Mouse (Mus musculus) neural tube, embryonic 11.5 days (tissue): ENCODE results near the gene Mroh9. TPM values are rescaled to one million over a fixed set of nuclear protein-coding genes. Genes with fewer than 3 reads are reported as not detected.

Experiments
- ATAC-seq: fragments of 200-750 bp; cut with Nextera tagmentation; 2 replicates; pipeline ENCODE4 v1.8.0; 2017; ENCODE audit warnings: moderate number of reproducible peaks, mild to moderate bottlenecking, moderate TSS enrichment, moderate library complexity; ENCODE audit not compliant: insufficient read depth, low FRiP score, low TSS enrichment
- DNase-seq: peaks from one replicate; pipeline ENCODE4 v3.0.0-alpha.2; 2015; ENCODE audit warnings: low spot score
- H3K27ac ChIP-seq: fragments of 300-500 bp; sonication (generic); 2 replicates; pipeline ENCODE4 v1.5.1; 2014; ENCODE audit warnings: low read depth, mild to moderate bottlenecking, low read length
- H3K27me3 ChIP-seq: fragments of 300-500 bp; sonication (generic); 2 replicates; pipeline ENCODE4 v1.6.1; 2014; ENCODE audit warnings: mild to moderate bottlenecking, low read length, mixed read lengths; ENCODE audit not compliant: control insufficient read depth, insufficient read depth
- H3K36me3 ChIP-seq: fragments of 300-500 bp; sonication (generic); 2 replicates; pipeline ENCODE4 v1.6.1; 2014; ENCODE audit warnings: mild to moderate bottlenecking, low read length, moderate library complexity, mixed read lengths; ENCODE audit not compliant: control insufficient read depth, insufficient read depth
- H3K4me1 ChIP-seq: fragments of 300-500 bp; sonication (generic); 2 replicates; pipeline ENCODE4 v1.6.1; 2014; ENCODE audit warnings: low read length, mixed read lengths; ENCODE audit not compliant: control insufficient read depth, insufficient read depth
- H3K4me2 ChIP-seq: fragments of 300-500 bp; sonication (generic); 2 replicates; pipeline ENCODE4 v1.6.1; 2014; ENCODE audit warnings: low read depth, mild to moderate bottlenecking, moderate library complexity
- H3K4me3 ChIP-seq: fragments of 300-500 bp; sonication (generic); 2 replicates; pipeline ENCODE4 v1.5.1; 2014; ENCODE audit warnings: low read depth, low read length
- H3K9ac ChIP-seq: fragments of 300-500 bp; sonication (generic); 2 replicates; pipeline ENCODE4 v1.6.1; 2014; ENCODE audit warnings: mild to moderate bottlenecking, low read length
- H3K9me3 ChIP-seq: fragments of 300-500 bp; sonication (generic); 2 replicates; pipeline ENCODE4 v1.6.1; 2016; ENCODE audit warnings: low read length; ENCODE audit not compliant: control insufficient read depth
- WGBS: fragments of 180-500 bp; shearing (Covaris S2); extraction: QIAGEN DNeasy Blood & Tissue Kit; methylation state at CpG from one replicate; pipeline ENCODE4 v1.1.7; 2014; 5-methylcytosine and 5-hydroxymethylcytosine counted together
- polyA plus RNA-seq: library from polyadenylated mRNA; unstranded; fragments of >200 nt; fragmentation: Nextera tagmentation; extraction: Ambion mirVana; gene quantifications from 2 replicates; pipeline ENCODE4 v1.2.1, GENCODE M21; 2014

Gene Mroh9
- not detected in 2 replicates for polyA plus RNA-seq

- Histone ChIP-seq H3K4me3 (no peak within 1 kb of the TSS), H3K4me2 (no peak within 1 kb of the TSS), H3K36me3 (no peaks in the 10 kb centered on the region), H3K9ac (no peak within 1 kb of the TSS), H3K9me3 (no peaks in the 10 kb centered on the region), H3K27ac (no peak within 1 kb of the TSS), H3K4me1 (no peaks in the 10 kb centered on the region), H3K27me3 (no peaks in the 10 kb centered on the region)
- no peak for DNase-seq
- no peak for ATAC-seq
- 89% methylated on average over 2 of the region's 2 CpGs for WGBS
Observed at GRCm38 (mm10) chr1:163085570-163085969, at the start of gene Mroh9. Mroh9 (minus strand) TSS chr1:163085670.

GRCm38 (mm10) chr1:163129976-163130375 lies 44.5 kb upstream of the Mroh9 start:
- H3K4me3 ChIP-seq = no peak overlapping the region
- no peaks in the 10 kb centered on the region for H3K9me3 ChIP-seq
- H3K4me2 ChIP-seq = no peak overlapping the region
- no peaks in the 10 kb centered on the region for H3K4me1 ChIP-seq
- ATAC-seq = no peak
- H3K36me3 ChIP-seq = no peaks in the 10 kb centered on the region
- DNase-seq = no peak
- no peak overlapping the region for H3K9ac ChIP-seq
- no peak overlapping the region for H3K27ac ChIP-seq
- 87% methylated on average over 3 of the region's 3 CpGs for WGBS
- no peaks in the 10 kb centered on the region for H3K27me3 ChIP-seq

GRCm38 (mm10) chr1:163129129-163129900 lies 43.8 kb upstream of the Mroh9 start:
- Histone ChIP-seq H3K4me3 (no peak overlapping the region), H3K9me3 (no peaks in the 10 kb centered on the region), H3K27me3 (no peaks in the 10 kb centered on the region), H3K4me1 (no peaks in the 10 kb centered on the region), H3K36me3 (no peaks in the 10 kb centered on the region), H3K4me2 (no peak overlapping the region), H3K9ac (no peak overlapping the region), H3K27ac (no peak overlapping the region)
- no peak for DNase-seq
- WGBS = 83% methylated on average over 9 of the region's 9 CpGs
- no peak for ATAC-seq

GRCm38 (mm10) chr1:163126175-163126881 lies 40.9 kb upstream of the Mroh9 start:
- ATAC-seq (no peak), DNase-seq (no peak)
- H3K36me3 ChIP-seq = no peaks in the 10 kb centered on the region
- no peak overlapping the region for H3K27ac ChIP-seq
- H3K27me3 ChIP-seq = no peaks in the 10 kb centered on the region
- no peak overlapping the region for H3K4me2 ChIP-seq
- H3K9ac ChIP-seq = no peak overlapping the region
- H3K9me3 ChIP-seq = no peaks in the 10 kb centered on the region
- H3K4me1 ChIP-seq = no peaks in the 10 kb centered on the region
- H3K4me3 ChIP-seq = no peak overlapping the region
- WGBS = 86% methylated on average over 7 of the region's 7 CpGs

- 97% methylated on average over 1 of the region's 1 CpGs for WGBS
- H3K4me2 ChIP-seq = no peak overlapping the region
- H3K9me3 ChIP-seq = no peaks in the 10 kb centered on the region
- DNase-seq (no peak), ATAC-seq (no peak)
- H3K27me3 ChIP-seq = no peaks in the 10 kb centered on the region
- H3K4me1 ChIP-seq = no peaks in the 10 kb centered on the region
- no peak overlapping the region for H3K4me3 ChIP-seq
- no peak overlapping the region for H3K9ac ChIP-seq
- no peaks in the 10 kb centered on the region for H3K36me3 ChIP-seq
- no peak overlapping the region for H3K27ac ChIP-seq
Observed at GRCm38 (mm10) chr1:163122414-163122813, 36.9 kb upstream of the Mroh9 start.

GRCm38 (mm10) chr1:163113461-163114174 lies 28.1 kb upstream of the Mroh9 start:
- no peaks in the 10 kb centered on the region for H3K36me3 ChIP-seq
- H3K27ac ChIP-seq = no peak overlapping the region
- DNase-seq = no peak
- no peak overlapping the region for H3K4me3 ChIP-seq
- no peak overlapping the region for H3K4me2 ChIP-seq
- no peaks in the 10 kb centered on the region for H3K4me1 ChIP-seq
- H3K9me3 ChIP-seq = no peaks in the 10 kb centered on the region
- ATAC-seq = no peak
- H3K27me3 ChIP-seq = no peaks in the 10 kb centered on the region
- 77% methylated on average over 8 of the region's 8 CpGs for WGBS
- H3K9ac ChIP-seq = no peak overlapping the region

GRCm38 (mm10) chr1:163112482-163113164 lies 27.2 kb upstream of the Mroh9 start:
- ATAC-seq = no peak

GRCm38 (mm10) chr1:163104960-163105359 lies 19.5 kb upstream of the Mroh9 start:
- H3K4me3 ChIP-seq = no peak overlapping the region
- no peak overlapping the region for H3K27ac ChIP-seq
- H3K4me1 ChIP-seq = no peaks in the 10 kb centered on the region
- H3K9me3 ChIP-seq = no peaks in the 10 kb centered on the region
- ATAC-seq = no peak
- DNase-seq = no peak
- no peak overlapping the region for H3K4me2 ChIP-seq
- 57% methylated on average over 1 of the region's 1 CpGs for WGBS
- no peak overlapping the region for H3K9ac ChIP-seq
- no peaks in the 10 kb centered on the region for H3K27me3 ChIP-seq
- H3K36me3 ChIP-seq = no peaks in the 10 kb centered on the region

More at GRCm38 (mm10) chr1:163112482-163113164, 27.2 kb upstream of the Mroh9 start:
- Histone ChIP-seq H3K9ac (no peak overlapping the region), H3K36me3 (no peaks in the 10 kb centered on the region), H3K4me3 (no peak overlapping the region), H3K27ac (no peak overlapping the region), H3K4me1 (no peaks in the 10 kb centered on the region), H3K4me2 (no peak overlapping the region), H3K27me3 (no peaks in the 10 kb centered on the region), H3K9me3 (no peaks in the 10 kb centered on the region)
- DNase-seq = no peak
- 89% methylated on average over 4 of the region's 4 CpGs for WGBS
